Mouse (Mus musculus) gastrocnemius, adult 18-20 months (tissue): ENCODE results near the gene Gsta1. TPM values are rescaled to one million over a fixed set of nuclear protein-coding genes. Genes with fewer than 3 reads are reported as not detected.
A peak's percentile ranks its signal among the peaks of the same experiment; 100 is the strongest.
"Not testable (repeated sequence)": the region's sequence is repeated elsewhere in the genome, so short reads cannot be mapped to it uniquely, and the experiment has no call there.

Experiments
- DNase-seq: peaks from one replicate; pipeline ENCODE4 v3.0.0; 2021; ENCODE audit warnings: low spot score
- long read RNA-seq, 2 experiments: library from polyadenylated mRNA; stranded (forward); transcript quantifications; one replicate each; pipeline ENCODE4 v2.0.0; 2021
- total RNA-seq, 2 experiments: library from RNA; stranded (reverse); gene quantifications; 2 replicates each; pipeline ENCODE4 v1.2.3; 2021

The Gsta1 gene
- total RNA-seq = not detected
- long read RNA-seq, experiment 1 = 0 reads
- long read RNA-seq, experiment 2 = 0 reads

- DNase-seq = not testable (repeated sequence)
Measured at GRCm38 (mm10) chr9:78230461-78230860, at the start of gene Gsta1. Gene Gsta1 (plus strand): TSS chr9:78230656.

GRCm38 (mm10) chr9:78182474-78182873 lies 48.0 kb upstream of the Gsta1 start, which contains the start of gene Gsta4:
Gene Gsta4 (plus strand): TSS chr9:78182774.
- not testable (repeated sequence) for DNase-seq

- DNase-seq = peak; percentile 43
Measured at GRCm38 (mm10) chr9:78185686-78186085, 44.8 kb upstream of the Gsta1 start.

DNA sequence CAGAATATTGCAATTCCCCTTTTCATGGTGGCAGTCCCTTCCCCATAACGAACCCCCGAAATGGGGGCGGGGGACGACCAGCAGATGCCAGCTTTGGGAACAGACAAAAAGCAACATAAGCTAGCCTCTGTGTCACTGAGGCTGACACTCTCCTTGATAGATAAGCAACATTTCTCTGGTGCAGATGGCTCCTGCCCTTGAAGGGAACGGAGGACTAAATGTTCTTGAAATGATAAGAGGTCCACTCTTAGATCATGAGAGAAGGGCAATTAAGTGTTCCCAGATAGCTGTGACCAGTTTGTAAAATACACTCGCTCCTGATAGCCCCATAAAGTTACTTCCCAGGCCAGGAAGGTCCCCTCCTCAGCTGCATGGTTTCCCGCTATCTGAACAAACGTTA lies 41.5 kb upstream of the Gsta1 start:
- no peak for DNase-seq

DNA sequence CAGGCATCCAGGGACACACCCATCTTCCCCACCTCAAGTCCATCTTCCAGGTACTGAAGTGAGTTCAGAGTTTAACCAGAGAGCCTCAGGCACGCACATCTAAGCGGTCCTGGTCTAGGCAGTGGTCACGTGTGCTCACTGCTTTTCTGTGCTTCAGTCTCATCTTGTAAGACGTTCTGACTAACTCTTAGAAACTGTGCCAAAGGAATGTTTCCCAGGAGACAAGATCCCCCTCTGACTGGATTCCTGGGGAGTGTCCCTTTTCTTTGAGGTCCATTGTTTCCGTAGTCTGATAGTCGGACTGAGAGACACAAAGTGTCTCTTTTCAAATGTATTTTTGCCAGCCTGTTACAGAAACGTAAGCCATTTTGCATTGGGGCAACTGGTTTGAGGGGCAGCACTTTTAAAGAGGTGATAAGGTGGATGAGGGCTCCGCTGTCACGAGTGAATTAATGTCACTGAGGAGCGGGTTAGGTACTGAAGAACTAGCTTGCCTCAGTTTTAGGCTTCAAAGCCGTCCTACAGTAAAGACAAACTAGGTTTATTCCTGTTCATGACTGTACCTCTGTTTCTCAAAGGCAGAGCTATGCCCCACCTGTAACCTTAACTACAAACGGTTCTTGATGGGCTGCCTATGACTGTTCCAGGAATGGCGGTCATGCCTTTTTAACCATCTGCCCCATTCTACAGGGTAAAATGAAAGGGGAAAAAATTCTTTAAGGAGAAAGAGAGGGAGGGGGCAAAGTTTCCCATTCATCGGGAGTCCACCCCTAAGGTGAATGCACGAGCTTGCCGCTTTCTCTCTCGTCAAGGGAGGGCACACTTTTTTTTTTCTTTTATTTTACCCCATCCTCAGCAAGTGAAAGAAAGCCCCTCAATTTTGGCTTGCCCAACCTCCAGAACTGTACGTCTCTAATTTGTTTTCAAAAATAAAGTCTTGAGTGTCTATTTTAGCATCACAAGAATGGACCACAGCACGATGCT lies 39.5 kb upstream of the Gsta1 start:
- no peak for DNase-seq

GRCm38 (mm10) chr9:78191736-78192135 lies 38.7 kb upstream of the Gsta1 start:
- DNase-seq = peak; percentile 50

GRCm38 (mm10) chr9:78193902-78194597 lies 36.4 kb upstream of the Gsta1 start:
- DNase-seq = peak; percentile 68

DNA sequence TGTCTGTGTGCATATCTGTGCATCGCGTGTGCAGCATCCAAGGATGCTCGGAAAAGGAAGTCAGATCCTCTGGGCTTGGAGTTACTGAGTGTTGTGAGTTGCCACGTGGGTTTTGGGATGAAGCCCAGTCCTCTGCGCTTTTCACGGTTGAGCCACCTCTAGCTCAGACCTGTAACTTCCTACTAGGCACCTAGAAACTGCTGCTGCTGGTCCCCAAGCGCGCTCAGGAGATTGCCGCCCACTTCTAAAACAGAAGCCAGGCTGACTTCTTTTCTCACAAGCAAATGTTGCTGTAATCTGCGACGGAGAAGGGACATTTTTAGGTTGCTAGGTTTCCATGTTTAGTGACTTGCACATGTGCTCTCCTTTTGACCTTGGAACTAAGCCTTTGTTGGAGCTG lies 35.4 kb upstream of the Gsta1 start:
- DNase-seq = no peak

- no peak for DNase-seq
Measured at GRCm38 (mm10) chr9:78197801-78198200, 32.7 kb upstream of the Gsta1 start.

GRCm38 (mm10) chr9:78204194-78204593 lies 26.3 kb upstream of the Gsta1 start:
- DNase-seq = no peak

GRCm38 (mm10) chr9:78208956-78209355 lies 21.5 kb upstream of the Gsta1 start:
- no peak for DNase-seq

GRCm38 (mm10) chr9:78210079-78210478 lies 20.4 kb upstream of the Gsta1 start:
- DNase-seq = no peak

DNA sequence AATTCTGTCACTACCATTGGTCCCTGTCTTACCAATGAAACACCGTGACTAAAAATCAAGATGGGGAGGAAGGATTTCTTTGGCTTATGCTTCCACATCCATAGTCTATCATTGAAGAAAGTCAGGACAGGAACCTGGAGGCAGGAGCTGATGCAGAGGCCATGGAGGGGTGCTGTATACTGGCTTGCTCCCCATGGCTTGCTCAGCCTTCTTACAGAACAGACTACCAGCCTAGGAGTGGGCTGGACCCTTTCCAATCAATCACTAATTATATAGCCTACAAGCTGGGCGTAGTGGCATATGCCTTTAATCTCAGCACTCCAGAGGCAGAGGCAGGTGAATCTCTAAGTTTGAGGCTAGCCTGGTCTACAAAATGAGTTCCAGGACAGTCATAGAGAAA lies 19.6 kb upstream of the Gsta1 start:
- DNase-seq = no peak

- no peak for DNase-seq
Measured at GRCm38 (mm10) chr9:78211521-78211920, 18.9 kb upstream of the Gsta1 start.

DNA sequence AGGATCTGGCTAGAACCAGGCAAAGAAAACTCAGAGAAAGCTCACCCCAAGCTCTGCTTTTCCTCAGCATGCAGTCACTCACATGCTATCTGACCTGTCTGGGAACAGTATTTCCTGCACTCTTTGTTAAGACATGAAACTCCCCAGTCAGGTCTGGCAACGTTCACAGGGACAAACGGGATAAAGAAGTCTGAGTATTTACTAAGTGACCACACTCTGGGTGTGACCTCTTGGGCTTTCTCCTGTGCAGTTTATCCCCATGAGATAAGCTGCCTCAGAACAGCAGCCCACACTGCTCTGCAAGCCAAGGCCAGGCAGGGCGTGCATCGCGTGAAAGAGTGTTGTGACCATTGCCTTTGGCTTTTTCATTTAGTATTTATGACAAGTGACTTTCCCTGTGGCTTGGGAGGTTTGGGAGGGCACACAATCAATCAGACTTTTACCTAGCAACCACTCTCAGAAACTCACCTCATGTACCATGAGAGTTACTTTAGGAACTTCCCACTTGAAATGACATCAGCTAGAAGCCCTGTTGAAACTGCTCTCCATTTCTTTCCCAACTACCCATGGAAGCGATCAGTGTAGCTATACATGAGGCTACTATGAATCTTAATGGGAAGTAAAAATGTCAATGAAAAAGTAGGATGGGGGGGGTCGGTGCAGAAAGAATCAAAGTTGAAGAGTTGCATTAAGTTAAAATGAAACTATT lies 18.0 kb upstream of the Gsta1 start:
- DNase-seq = peak; percentile 11

GRCm38 (mm10) chr9:78217074-78217473 lies 13.4 kb upstream of the Gsta1 start:
- DNase-seq = no peak

GRCm38 (mm10) chr9:78222616-78223015 lies 7.8 kb upstream of the Gsta1 start:
- no peak for DNase-seq

DNA sequence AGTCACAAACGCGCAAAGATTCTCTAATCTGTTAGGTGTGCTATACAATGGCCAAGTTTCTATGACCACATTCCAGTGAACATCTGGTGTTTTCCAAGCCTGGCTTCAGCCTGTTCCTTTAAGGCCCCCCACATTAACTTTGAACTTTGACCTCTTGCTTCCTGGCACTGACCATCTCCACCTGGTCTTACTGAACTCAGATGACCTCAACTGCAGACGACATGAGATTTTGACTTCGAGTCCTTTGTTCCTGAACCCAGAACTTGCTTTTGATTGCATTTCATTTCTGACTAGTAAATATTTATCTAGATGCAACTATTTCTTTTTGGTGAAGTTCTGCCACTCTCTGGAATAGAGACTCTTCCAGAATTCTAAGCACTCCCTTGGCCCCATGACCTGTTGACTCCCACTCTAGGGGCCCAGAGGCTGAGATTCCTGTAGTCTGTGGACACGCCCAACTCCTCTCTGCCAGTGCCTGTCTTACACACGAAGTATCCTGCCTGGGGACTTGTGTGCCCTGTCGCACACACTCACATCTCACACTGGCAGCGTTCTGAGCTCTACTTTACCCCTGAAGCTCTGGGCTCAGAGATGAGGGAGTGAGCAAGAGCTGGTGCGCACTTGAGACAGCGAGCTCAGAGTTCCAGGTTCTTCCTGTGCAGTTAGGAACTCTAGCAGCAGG lies 7.1 kb upstream of the Gsta1 start:
- DNase-seq = no peak

DNA sequence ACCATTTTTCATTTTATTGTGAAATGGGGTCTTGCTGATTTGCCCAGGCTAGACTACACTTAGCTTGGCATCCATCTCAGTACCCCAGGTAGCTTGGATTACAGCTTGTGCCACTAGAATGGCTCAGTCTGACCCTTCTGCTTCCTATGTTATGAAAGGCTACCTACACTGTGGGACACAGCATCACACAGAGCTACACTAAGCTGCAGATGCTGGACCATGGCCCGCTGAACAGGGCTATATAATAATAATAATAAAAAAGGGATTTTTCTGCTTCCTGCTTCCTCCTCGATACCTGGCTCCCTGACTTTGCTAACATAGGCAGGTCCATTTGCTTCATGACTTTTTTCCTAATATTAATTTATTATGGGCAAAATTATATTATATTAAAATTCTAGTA lies 6.0 kb upstream of the Gsta1 start:
- no peak for DNase-seq

DNA sequence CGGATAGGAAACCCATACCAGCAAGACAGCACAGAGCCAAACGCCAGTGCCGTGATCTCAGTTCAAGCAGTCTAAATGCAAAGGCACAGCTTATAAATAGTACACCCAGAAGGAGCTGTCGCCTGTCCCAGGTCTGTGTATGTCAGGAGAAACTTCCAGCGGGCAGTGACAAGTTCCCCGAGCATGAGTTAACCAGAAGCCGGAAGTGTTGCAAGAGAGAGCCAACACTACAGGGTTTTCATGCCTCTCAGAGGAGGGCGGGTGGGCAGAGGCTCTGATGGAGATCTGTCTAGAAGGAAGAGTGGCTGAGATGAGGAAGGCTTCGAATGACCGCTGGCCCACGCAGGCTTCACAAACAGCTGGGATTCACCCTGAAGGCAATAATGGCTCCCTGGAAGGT lies 5.2 kb upstream of the Gsta1 start:
- DNase-seq = peak; percentile 11

DNA sequence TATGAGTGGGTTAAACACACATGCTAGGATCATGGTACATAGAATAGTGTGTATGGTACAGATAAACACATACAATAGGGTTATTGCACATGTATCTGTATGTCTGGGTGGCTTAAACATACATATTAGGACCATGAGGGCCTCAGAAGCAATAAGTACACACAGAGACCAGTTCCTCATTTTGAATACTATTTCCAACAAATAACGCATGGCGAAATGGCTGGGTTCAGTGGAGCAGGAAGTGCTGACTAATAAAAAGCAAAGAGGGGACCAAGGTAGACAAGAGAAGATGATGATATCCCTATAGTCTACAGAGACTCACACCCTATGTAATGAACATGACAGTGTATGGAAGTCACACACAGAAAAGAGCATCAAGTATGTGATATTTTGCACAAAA lies 2.3 kb upstream of the Gsta1 start:
- DNase-seq = no peak
